Mouse (Mus musculus) liver, embryonic 16.5 days (tissue): ENCODE data around the gene Dlx3. TPM values are rescaled to one million over a fixed set of nuclear protein-coding genes. Genes with fewer than 3 reads are reported as not detected.
A peak's percentile ranks its signal among the peaks of the same experiment; 100 is the strongest.

Source experiments
- ATAC-seq: fragments of 200-750 bp; cut with Nextera tagmentation; 2 replicates; pipeline ENCODE4 v1.8.0; 2017; ENCODE audit warnings: low read depth, mild to moderate bottlenecking, moderate number of reproducible peaks, moderate library complexity
- H3K27ac ChIP-seq: fragments of 300-500 bp; sonication (generic); 2 replicates; pipeline ENCODE4 v1.5.1; 2014; ENCODE audit warnings: mild to moderate bottlenecking, low read length
- H3K27me3 ChIP-seq: fragments of 300-500 bp; sonication (generic); 2 replicates; pipeline ENCODE4 v1.6.1; 2014; ENCODE audit warnings: low read depth, low read length, mixed read lengths; ENCODE audit not compliant: control insufficient read depth, insufficient read depth
- H3K36me3 ChIP-seq: fragments of 300-500 bp; sonication (generic); 2 replicates; pipeline ENCODE4 v1.6.1; 2014; ENCODE audit warnings: mild to moderate bottlenecking; ENCODE audit not compliant: control insufficient read depth, insufficient read depth
- H3K4me1 ChIP-seq: fragments of 300-500 bp; sonication (generic); 2 replicates; pipeline ENCODE4 v1.6.1; 2014; ENCODE audit warnings: low read depth, low read length, mixed read lengths; ENCODE audit not compliant: control insufficient read depth
- H3K4me2 ChIP-seq: fragments of 300-500 bp; sonication (generic); 2 replicates; pipeline ENCODE4 v1.6.1; 2014; ENCODE audit warnings: low read depth, low read length, mixed read lengths
- H3K4me3 ChIP-seq: fragments of 300-500 bp; sonication (generic); 2 replicates; pipeline ENCODE4 v1.5.1; 2014; ENCODE audit warnings: low read depth, mild to moderate bottlenecking, low read length
- H3K9ac ChIP-seq: fragments of 300-500 bp; sonication (generic); 2 replicates; pipeline ENCODE4 v1.6.1; 2014; ENCODE audit warnings: low read depth, low read length
- H3K9me3 ChIP-seq: fragments of 300-500 bp; sonication (generic); replicated peaks from 2 replicates; pipeline ENCODE4 v1.6.1; 2016; ENCODE audit warnings: low read length; ENCODE audit not compliant: control insufficient read depth
- WGBS: fragments of 180-500 bp; shearing (Covaris S2); extraction: QIAGEN DNeasy Blood & Tissue Kit; methylation state at CpG from one replicate; pipeline ENCODE4 v1.1.7; 2014; ENCODE audit not compliant: insufficient replicate concordance; 5-methylcytosine and 5-hydroxymethylcytosine counted together
- polyA plus RNA-seq: library from polyadenylated mRNA; unstranded; fragments of >200 nt; fragmentation: Nextera tagmentation; extraction: Ambion mirVana; gene quantifications from 2 replicates; pipeline ENCODE4 v1.2.1, GENCODE M21; 2015

Dlx3 gene
- polyA plus RNA-seq, 1 experiment from 2014 or later, result not detected

DNA sequence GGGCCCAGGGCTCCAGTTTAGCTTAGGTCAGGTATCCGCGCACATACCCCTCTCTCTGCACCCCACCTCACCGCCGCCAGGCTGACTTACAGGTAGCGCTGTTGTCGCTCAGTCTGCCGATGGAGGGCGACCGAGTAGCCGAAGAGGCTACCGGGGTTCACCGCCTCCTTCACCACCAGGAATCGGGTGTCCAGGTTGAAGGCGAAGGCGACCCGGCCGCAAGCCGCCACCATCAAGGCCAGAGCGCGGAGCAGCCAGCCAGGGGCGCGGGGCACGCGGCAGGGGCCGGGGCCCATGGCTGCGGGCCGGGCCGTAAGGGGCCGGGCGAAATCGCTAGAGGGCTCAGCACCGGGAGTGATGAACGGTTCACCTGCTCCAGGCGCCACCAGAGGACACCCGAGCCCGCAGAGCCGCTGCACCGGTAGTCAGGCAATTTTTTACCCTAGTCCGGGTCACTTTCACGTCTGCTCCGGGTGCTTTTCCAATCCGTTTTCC is 43.8 kb upstream of the Dlx3 start:
- Histone ChIP-seq H3K4me2 (peak overlapping the region; percentile 34), H3K4me1 (peaks cover 5% of the 10 kb centered on the region)
- ATAC-seq, result peak; percentile 60

DNA sequence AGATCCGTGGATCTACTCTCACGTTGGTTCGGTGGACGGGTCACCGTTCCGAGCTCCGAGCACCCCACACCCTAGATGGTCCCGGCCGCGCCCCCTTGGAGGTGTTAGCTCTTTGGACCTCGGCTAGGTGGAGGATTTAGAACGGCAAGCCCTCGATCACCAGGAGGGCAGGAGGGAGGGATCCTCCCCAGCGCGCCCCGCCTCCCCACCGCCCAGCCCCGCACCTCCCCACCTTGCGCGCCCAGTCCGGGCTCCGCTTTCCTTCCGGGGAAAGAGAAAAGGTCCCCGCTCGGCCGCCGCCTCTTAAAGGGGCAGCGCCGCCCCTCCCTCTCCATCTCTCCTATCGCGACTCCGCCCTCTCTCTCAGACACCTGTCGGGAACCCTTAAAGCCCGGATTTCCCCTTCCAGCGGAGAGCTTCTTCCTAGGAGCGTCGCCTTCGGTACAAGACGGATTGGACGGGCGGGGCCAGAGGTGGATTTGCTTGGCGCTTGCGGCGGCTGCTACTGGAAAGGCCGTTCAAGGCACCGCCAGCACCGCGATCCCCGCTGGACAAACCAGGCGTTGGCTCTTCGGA is 43.3 kb upstream of the Dlx3 start, which contains the start of gene Itga3:
Gene Itga3 (minus strand): TSS at position 266 of the 576 bp plus-strand sequence.
- peak within 1 kb of the TSS; percentile 19 for H3K9ac ChIP-seq
- H3K4me2 ChIP-seq, result peak within 1 kb of the TSS; percentile 34
- WGBS, result 1% methylated on average over 39 of the region's 51 CpGs
- H3K27ac ChIP-seq, result peak within 1 kb of the TSS; percentile 40; the same call in 1 of the 2 replicates
- peak within 1 kb of the TSS; percentile 55 for H3K4me3 ChIP-seq
- H3K36me3 ChIP-seq, result no peaks in the 10 kb centered on the region
- H3K27me3 ChIP-seq, result peaks cover 48% of the 10 kb centered on the region
- ATAC-seq, result peak; percentile 85
- peaks cover 5% of the 10 kb centered on the region for H3K4me1 ChIP-seq
- no peaks in the 10 kb centered on the region for H3K9me3 ChIP-seq

More for the DNA sequence above, 43.8 kb upstream of the Dlx3 start:
- peak overlapping the region; percentile 55 for H3K4me3 ChIP-seq
- H3K36me3 ChIP-seq, result no peaks in the 10 kb centered on the region
- peaks cover 48% of the 10 kb centered on the region for H3K27me3 ChIP-seq
- no peaks in the 10 kb centered on the region for H3K9me3 ChIP-seq
- H3K27ac ChIP-seq, result peak overlapping the region; percentile 40; the same call in 1 of the 2 replicates
- peak overlapping the region; percentile 19 for H3K9ac ChIP-seq
- under 1% methylated on average over 42 of the region's 42 CpGs for WGBS

DNA sequence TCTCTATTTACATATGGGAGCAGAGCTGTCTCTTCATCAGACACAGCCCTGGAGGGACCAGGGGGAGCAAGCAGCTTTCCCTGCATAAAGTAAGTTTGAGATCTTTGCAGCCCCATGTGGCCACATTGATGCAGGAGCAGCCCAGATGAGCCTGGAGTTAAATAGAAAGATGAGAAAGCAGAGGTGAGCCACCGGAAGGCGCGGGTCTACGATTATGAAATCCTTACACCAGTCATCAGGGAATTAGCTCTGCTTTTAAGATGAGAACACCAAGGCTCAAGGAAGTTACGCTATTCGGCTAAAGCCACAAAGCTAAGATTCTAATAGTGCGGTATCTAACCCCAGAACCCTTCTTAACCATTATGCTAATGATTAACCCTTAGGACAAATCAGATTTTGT is 42.0 kb upstream of the Dlx3 start:
- H3K4me2 ChIP-seq, result no peak overlapping the region
- no peaks in the 10 kb centered on the region for H3K36me3 ChIP-seq
- H3K4me3 ChIP-seq, result no peak overlapping the region
- H3K4me1 ChIP-seq, result peaks cover 5% of the 10 kb centered on the region
- H3K27ac ChIP-seq, result no peak overlapping the region
- no peak overlapping the region for H3K9ac ChIP-seq
- ATAC-seq, result no peak
- 42% methylated on average over 7 of the region's 7 CpGs for WGBS
- peaks cover 48% of the 10 kb centered on the region for H3K27me3 ChIP-seq
- no peaks in the 10 kb centered on the region for H3K9me3 ChIP-seq

DNA sequence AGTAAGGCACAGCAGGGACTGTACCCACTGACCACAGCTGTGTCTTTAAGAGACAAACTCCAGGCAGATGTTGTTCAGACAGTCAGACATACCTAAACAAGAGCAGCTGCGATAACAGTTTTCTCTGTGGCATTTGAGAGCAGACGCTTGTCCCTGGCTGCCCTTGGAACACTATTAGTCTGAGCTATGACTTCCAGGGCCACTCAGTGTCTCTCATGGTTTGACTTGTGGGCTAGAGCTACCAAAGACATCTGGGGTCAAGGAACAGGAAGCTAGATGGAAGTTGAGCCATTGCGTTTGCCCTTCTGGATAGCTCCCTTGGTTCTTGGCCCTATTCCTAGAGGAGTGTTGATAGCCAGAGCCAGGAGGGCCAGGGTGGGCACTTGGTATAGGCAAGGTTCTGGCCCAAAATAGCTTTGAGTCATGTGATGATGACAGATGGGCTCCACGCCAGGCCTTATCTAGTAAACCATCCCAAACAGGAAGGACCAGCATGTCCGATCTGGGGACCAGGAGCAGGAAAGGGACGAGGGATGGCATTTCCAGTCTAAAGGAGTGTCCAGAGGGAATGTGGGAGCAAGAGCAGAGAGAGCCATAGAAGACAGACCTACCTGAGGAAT is 40.6 kb upstream of the Dlx3 start:
- H3K27me3 ChIP-seq, result peaks cover 48% of the 10 kb centered on the region
- no peak overlapping the region for H3K27ac ChIP-seq
- no peaks in the 10 kb centered on the region for H3K36me3 ChIP-seq
- H3K9ac ChIP-seq, result no peak overlapping the region
- 38% methylated on average over 6 of the region's 6 CpGs for WGBS
- H3K9me3 ChIP-seq, result no peaks in the 10 kb centered on the region
- H3K4me1 ChIP-seq, result peaks cover 5% of the 10 kb centered on the region
- H3K4me2 ChIP-seq, result no peak overlapping the region
- H3K4me3 ChIP-seq, result no peak overlapping the region
- no peak for ATAC-seq

DNA sequence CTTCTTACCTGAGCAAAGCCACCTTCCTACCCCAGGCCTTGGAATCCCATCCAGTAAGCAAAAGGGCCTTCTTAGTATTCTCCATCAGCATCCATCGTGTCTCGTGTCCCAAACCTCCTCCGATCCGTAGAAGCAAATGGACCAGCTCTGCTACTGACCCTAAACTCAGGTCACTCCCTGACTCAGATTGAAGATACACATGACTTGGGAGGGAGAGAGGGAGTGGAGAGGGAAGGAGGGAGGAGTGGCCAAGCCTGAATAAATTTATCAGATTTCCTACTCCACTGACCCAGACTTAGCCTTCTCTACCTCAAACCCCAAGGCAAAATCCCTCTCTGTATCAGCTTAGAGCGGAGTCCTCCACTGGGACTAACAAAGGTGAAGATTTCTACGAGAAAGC is 39.1 kb upstream of the Dlx3 start:
- Histone ChIP-seq H3K9ac (no peak overlapping the region), H3K27ac (no peak overlapping the region), H3K36me3 (no peaks in the 10 kb centered on the region), H3K4me2 (no peak overlapping the region), H3K9me3 (no peaks in the 10 kb centered on the region), H3K4me3 (no peak overlapping the region), H3K27me3 (peaks cover 34% of the 10 kb centered on the region), H3K4me1 (no peaks in the 10 kb centered on the region; the same call in none of the 2 replicates)
- ATAC-seq, result no peak
- WGBS, result 68% methylated on average over 6 of the region's 6 CpGs

DNA sequence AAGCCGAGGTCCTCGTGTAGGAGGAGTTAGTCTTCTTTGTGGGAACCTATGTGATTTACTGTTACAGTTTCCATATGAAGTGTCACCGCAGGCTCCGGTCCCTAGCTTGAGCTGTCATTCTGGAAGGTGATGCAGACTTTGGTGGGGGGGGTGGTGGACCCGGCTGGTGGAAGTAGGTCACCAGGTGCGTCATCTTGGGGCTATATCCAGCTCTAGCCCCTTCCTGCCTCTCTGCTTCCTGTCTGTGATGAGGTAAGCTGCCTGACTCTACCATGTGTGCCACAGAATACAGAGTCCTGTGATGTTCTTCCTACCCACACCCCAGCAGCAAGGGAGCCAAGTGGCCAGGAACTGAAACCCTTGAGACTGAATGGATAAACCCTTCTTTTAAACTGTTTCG is 37.0 kb upstream of the Dlx3 start:
- Histone ChIP-seq H3K4me3 (no peak overlapping the region), H3K27me3 (peaks cover 13% of the 10 kb centered on the region), H3K27ac (no peak overlapping the region), H3K9me3 (no peaks in the 10 kb centered on the region), H3K9ac (no peak overlapping the region), H3K36me3 (no peaks in the 10 kb centered on the region), H3K4me1 (no peaks in the 10 kb centered on the region; the same call in none of the 2 replicates), H3K4me2 (no peak overlapping the region)
- WGBS, result 55% methylated on average over 7 of the region's 7 CpGs
- ATAC-seq, result no peak

DNA sequence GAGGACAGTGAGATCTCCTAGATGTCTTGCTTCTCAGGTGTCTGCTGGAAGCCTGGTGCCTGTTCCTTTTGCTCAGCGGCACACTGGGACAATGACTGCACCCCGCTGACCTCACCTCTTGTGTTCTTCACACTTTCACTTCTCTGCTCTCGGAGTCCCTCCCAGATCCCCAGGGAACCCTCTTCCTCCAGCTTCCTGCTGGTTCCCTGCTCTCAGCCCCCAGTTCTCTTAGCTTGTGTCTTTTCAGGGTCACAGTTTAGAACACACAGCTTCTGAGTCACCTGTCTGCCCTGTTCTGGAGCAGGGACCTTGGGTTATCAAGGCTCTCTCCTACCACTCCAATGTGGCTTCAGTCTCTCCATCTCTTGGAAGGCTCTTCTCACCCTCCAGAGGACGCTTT is 35.7 kb upstream of the Dlx3 start:
- Histone ChIP-seq H3K4me2 (no peak overlapping the region), H3K36me3 (no peaks in the 10 kb centered on the region), H3K9ac (no peak overlapping the region), H3K9me3 (no peaks in the 10 kb centered on the region), H3K4me3 (no peak overlapping the region), H3K27me3 (peaks cover 4% of the 10 kb centered on the region; the same call in 1 of the 2 replicates), H3K4me1 (no peaks in the 10 kb centered on the region; the same call in none of the 2 replicates), H3K27ac (no peak overlapping the region)
- no peak for ATAC-seq
- WGBS, result 43% methylated on average over 4 of the region's 4 CpGs

DNA sequence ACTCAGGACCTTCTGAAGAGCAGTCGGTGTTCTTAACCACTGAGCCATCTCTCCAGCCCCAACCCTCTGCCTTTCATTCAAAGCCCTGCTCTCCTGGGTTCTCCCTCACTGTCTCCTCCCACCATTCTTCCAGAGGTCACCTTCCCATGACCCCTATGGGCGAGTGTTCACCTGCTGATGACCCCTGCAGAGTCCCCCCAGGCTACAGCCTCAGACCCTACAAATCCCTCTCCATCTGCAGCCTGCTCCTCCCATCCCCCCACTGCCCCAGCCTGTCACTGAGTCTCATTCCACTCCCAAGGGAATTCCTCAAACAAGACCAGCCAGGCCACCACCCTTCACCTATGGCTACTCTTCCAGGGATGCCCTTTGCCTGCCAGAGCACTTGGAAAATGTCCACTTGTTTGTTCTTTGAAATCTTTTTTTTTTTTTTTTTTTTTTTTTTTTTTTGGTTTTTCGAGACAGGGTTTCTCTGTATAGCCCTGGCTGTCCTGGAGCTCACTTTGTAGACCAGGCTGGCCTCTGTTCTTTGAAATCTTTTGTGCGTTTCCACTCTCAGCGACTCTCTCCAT is 35.0 kb upstream of the Dlx3 start:
- WGBS, result 37% methylated on average over 5 of the region's 5 CpGs

DNA sequence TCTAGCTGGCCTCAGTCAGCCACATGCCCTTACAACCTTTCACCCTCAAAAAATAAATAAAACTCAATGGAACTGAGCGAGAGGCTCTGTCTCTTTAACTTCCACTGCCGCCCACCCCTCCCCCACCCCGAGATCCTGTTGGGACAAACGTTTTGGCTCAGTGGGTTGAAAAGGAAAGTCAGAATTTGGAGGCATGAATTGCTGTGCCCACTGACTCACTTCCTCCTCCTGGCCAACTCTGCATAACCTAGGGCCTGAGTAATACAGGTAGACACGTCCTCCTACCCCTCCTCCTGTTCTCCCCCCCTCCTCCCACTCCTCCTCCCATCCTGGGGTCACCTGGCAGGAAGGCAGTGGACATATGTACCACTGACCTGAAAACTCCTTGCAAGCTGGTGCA is 34.2 kb upstream of the Dlx3 start:
- ATAC-seq, result no peak
- Histone ChIP-seq H3K9me3 (no peaks in the 10 kb centered on the region), H3K27me3 (no peaks in the 10 kb centered on the region), H3K4me3 (no peak overlapping the region), H3K27ac (no peak overlapping the region), H3K4me1 (no peaks in the 10 kb centered on the region; the same call in none of the 2 replicates), H3K9ac (no peak overlapping the region), H3K4me2 (no peak overlapping the region), H3K36me3 (no peaks in the 10 kb centered on the region)
- WGBS, result 19% methylated on average over 5 of the region's 5 CpGs

More for the DNA sequence above, 35.0 kb upstream of the Dlx3 start:
- Histone ChIP-seq H3K4me2 (no peak overlapping the region), H3K9ac (no peak overlapping the region), H3K27me3 (no peaks in the 10 kb centered on the region), H3K36me3 (no peaks in the 10 kb centered on the region), H3K4me3 (no peak overlapping the region), H3K4me1 (no peaks in the 10 kb centered on the region; the same call in none of the 2 replicates), H3K27ac (no peak overlapping the region), H3K9me3 (no peaks in the 10 kb centered on the region)
- no peak for ATAC-seq
